17 mouse cellular contexts compared by ENCODE assay signal in genomic region chr4:57082775-57083428, GRCm38 (mm10).
DNase-seq lines count a peak whose midpoint lies in the region; ATAC-seq lines count a peak whose summit lies in the region.
"Had no signal": no experiment of that assay in that cellular context is flagged by ENCODE, and none has a peak within 500 bp of the region (broad histone marks: within the 10 kb centered on the region; RNA-seq: fewer than 3 reads in every experiment).

No protein-coding gene starts in this region.

- H3K27ac ChIP-seq in heart, embryonic 12.5 days (ENCODE audit: poor library complexity, severe bottlenecking): no peak overlapping the region
- no peak overlapping the region for H3K27ac ChIP-seq in embryonic facial prominence, embryonic 11.5 days (replicated peaks; ENCODE audit: low read depth, low read length)
- H3K27ac ChIP-seq: limb, embryonic 10.5 days; liver, embryonic 15.5 days; macrophage had no signal

- ATAC-seq in heart, embryonic 12.5 days (ENCODE audit: insufficient number of reproducible peaks, low FRiP score): peak; percentile 55; the same call in 1 of the 2 replicates
- ATAC-seq in megakaryocyte, adult 5-6 weeks (ENCODE audit: poor library complexity, severe bottlenecking): no peak
- ATAC-seq in embryonic facial prominence, embryonic 11.5 days (replicated peaks; ENCODE audit: insufficient number of reproducible peaks, low FRiP score, low TSS enrichment, low read depth): no peak

- 34% methylated on average over 10 of the region's 10 CpGs for WGBS in heart, embryonic 12.5 days
- 71% methylated on average over 10 of the region's 10 CpGs for WGBS in embryonic facial prominence, embryonic 11.5 days

- no peaks in the 10 kb centered on the region for H3K36me3 ChIP-seq in heart, embryonic 12.5 days
- no peaks in the 10 kb centered on the region for H3K36me3 ChIP-seq in megakaryocyte, embryonic 14.5 days (replicated peaks; ENCODE audit: low read length)
- no peaks in the 10 kb centered on the region for H3K36me3 ChIP-seq in embryonic facial prominence, embryonic 11.5 days (replicated peaks; ENCODE audit: control insufficient read depth, insufficient read depth, low read depth, low read length)
- H3K36me3 ChIP-seq: limb, embryonic 10.5 days; liver, embryonic 15.5 days had no signal

- H3K4me2 ChIP-seq in heart, embryonic 12.5 days: no peak overlapping the region
- H3K4me2 ChIP-seq in embryonic facial prominence, embryonic 11.5 days (ENCODE audit: low read depth, low read length): no peak overlapping the region
- H3K4me2 ChIP-seq: liver, embryonic 15.5 days had no signal

- no peak overlapping the region for H3K9ac ChIP-seq in heart, embryonic 12.5 days
- H3K9ac ChIP-seq in embryonic facial prominence, embryonic 11.5 days (replicated peaks; ENCODE audit: low read length): no peak overlapping the region
- H3K9ac ChIP-seq: liver, embryonic 15.5 days had no signal

- peaks cover 31% of the 10 kb centered on the region for H3K4me1 ChIP-seq in heart, embryonic 12.5 days (replicated peaks)
- H3K4me1 ChIP-seq in megakaryocyte, embryonic 14.5 days: peaks cover 59% of the 10 kb centered on the region
- no peaks in the 10 kb centered on the region for H3K4me1 ChIP-seq in embryonic facial prominence, embryonic 11.5 days (ENCODE audit: control insufficient read depth, insufficient read depth, low read length)

- H3K9me3 ChIP-seq in heart, embryonic 12.5 days (replicated peaks): no peaks in the 10 kb centered on the region
- no peaks in the 10 kb centered on the region for H3K9me3 ChIP-seq in megakaryocyte, embryonic 14.5 days
- H3K9me3 ChIP-seq in embryonic facial prominence, embryonic 11.5 days (replicated peaks; ENCODE audit: control insufficient read depth, low read length): no peaks in the 10 kb centered on the region
- H3K9me3 ChIP-seq: limb, embryonic 10.5 days; liver, embryonic 15.5 days had no signal

- DNase-seq in heart, postnatal 25 days (ENCODE audit: low spot score): no peak
- peak; percentile 5 for DNase-seq in embryonic facial prominence, embryonic 11.5 days (ENCODE audit: low spot score)
- peak; percentile 29 for DNase-seq in thymus, postnatal 4 days
- DNase-seq in adrenal gland, postnatal 25 days: no peak
- DNase-seq: adrenal gland, adult 2 months; cerebellum, adult 9-11 months; kidney, adult 11 months; kidney, postnatal 36 days; layer of hippocampus, postnatal 36 days; right cerebral cortex, postnatal 25 days had no signal

- intact Hi-C loops in heart, postnatal 25 days (cut with DNase I): no loop called here

- H3K27me3 ChIP-seq in heart, embryonic 12.5 days (replicated peaks): 0 out of 2 replicates have a peak, but pooled peaks cover 6% of the 10 kb centered on the region
- peaks cover 12% of the 10 kb centered on the region for H3K27me3 ChIP-seq in megakaryocyte, embryonic 14.5 days (replicated peaks)
- no peaks in the 10 kb centered on the region for H3K27me3 ChIP-seq in embryonic facial prominence, embryonic 11.5 days (ENCODE audit: control insufficient read depth, insufficient read depth, low read length)
- H3K27me3 ChIP-seq: CH12.LX; liver, embryonic 15.5 days had no signal

- no peak overlapping the region for H3K4me3 ChIP-seq in heart, embryonic 12.5 days
- peak overlapping the region; percentile 71 for H3K4me3 ChIP-seq in megakaryocyte, embryonic 14.5 days (replicated peaks)
- no peak overlapping the region for H3K4me3 ChIP-seq in embryonic facial prominence, embryonic 11.5 days (ENCODE audit: low read depth, low read length)
- H3K4me3 ChIP-seq: limb, embryonic 10.5 days; liver, embryonic 15.5 days had no signal

Comparison
In these comparisons a context has a peak if more than half of its experiments do, and no peak if none do; other contexts are left out.
1. DNase-seq: peak in embryonic facial prominence, embryonic 11.5 days (single experiment) and thymus, postnatal 4 days (single experiment); none in heart, postnatal 25 days (single experiment) and adrenal gland, postnatal 25 days (single experiment).